Mouse (Mus musculus) neural tube, embryonic 10.5 days (tissue): ENCODE measurements around the gene Gpr179.

Experiments
- DNase-seq: peaks from one replicate; pipeline ENCODE4 v3.0.0-alpha.2; 2017; ENCODE audit warnings: low spot score; ENCODE audit errors: extremely low spot score

The Gpr179 gene

DNA sequence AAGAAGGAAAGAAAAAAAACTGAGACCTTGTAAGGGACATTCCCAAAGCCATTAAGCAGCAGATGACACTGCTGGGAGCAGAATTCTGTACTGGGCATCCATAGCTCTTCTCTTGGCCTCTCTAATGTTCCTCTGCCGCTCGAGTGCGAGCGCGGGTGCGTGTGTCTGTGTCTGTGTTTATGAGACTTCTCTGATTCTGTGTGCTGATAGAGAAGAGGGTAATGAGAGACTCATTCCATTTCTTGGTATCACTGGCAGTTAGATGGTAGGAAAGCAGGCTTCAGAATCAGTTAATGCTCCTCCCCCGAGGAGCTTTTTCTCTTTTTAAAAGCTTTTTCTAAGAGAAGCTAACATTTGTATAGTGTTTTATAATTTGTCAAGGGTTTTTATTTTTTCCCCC is 3.4 kb upstream of the Gpr179 start:
- no peak for DNase-seq

DNA sequence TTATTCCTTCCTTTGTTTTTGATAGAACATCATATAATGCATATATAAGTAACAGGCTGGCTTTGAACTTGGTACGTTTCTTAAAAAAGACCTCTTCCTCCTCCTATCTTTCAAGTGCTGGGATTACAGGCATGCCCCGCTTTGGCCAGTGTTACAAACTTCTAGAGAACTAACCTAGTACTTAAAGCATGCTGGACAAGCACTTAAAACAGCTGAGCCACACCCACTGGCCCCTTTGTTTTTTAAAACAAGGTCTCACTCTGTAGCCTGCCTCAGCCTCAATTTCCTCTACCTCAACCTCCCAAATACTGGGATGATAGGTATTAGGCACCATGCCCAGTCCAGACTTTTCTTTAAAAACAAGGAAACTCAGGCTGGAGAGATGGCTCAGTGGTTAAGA is 2.8 kb upstream of the Gpr179 start:
- no peak for DNase-seq

- DNase-seq: no peak
Observed at GRCm38 (mm10) chr11:97352935-97353597, 1.2 kb upstream of the Gpr179 start.

GRCm38 (mm10) chr11:97350035-97350434 is 1.8 kb downstream of the Gpr179 start:
- peak; percentile 52 for DNase-seq

DNA sequence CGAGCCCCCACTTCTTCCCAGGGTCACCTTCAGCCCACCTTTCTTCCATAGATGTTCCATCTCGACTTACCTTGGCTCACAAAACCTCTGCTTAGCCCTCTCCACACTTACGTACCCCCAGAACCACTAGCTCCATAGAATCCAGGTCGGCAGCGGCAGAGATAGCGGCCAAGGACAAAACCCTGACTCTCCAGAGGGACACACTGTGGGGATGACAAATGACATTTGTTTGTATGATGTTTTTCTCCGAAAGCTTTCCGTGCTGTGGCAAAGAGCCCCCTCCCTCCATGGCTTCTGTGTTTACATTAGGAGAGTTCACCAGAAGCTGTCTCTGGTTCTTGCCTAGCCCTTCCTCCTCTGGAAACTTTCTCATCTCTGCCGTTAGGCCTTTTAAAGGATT is 4.6 kb downstream of the Gpr179 start:
- DNase-seq: no peak

GRCm38 (mm10) chr11:97346383-97346782 is 5.5 kb downstream of the Gpr179 start:
- DNase-seq: no peak

- DNase-seq: no peak
Observed at GRCm38 (mm10) chr11:97345446-97345845, 6.4 kb downstream of the Gpr179 start.

- DNase-seq: no peak
Observed at GRCm38 (mm10) chr11:97343619-97344018, 8.3 kb downstream of the Gpr179 start.

GRCm38 (mm10) chr11:97343175-97343574 is 8.7 kb downstream of the Gpr179 start:
- DNase-seq: no peak

GRCm38 (mm10) chr11:97338977-97339315 is 12.9 kb downstream of the Gpr179 start:
- no peak for DNase-seq

- DNase-seq: no peak
Observed at GRCm38 (mm10) chr11:97338302-97338976, 13.4 kb downstream of the Gpr179 start.

GRCm38 (mm10) chr11:97337363-97337762 is 14.5 kb downstream of the Gpr179 start:
- no peak for DNase-seq

- DNase-seq: no peak
Observed at GRCm38 (mm10) chr11:97336751-97337345, 15.0 kb downstream of the Gpr179 start.

GRCm38 (mm10) chr11:97336238-97336637 is 15.6 kb downstream of the Gpr179 start:
- DNase-seq: no peak

- DNase-seq: no peak
Observed at GRCm38 (mm10) chr11:97334400-97334799, 17.5 kb downstream of the Gpr179 start.

- no peak for DNase-seq
Observed at GRCm38 (mm10) chr11:97333896-97334295, 18.0 kb downstream of the Gpr179 start.

DNA sequence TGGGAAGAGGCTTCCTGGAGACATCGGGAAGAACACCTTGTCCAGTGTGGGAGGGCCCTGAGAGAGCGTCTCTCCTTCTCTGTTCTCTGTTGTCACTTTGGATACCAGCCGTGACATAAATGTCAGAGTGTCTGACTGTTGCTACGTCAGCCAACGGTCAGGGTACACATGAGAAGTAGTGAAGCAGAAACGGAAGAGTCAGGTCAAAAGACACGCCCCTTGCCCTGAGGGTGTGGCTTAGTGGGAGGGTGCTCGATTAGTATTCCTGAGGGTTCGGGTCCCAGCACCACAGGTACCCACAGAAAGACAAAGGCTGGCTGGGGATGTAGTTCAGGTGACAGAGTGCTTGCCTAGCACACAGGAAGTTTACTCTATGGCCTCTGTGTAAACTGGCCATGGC is 18.8 kb downstream of the Gpr179 start:
- no peak for DNase-seq

DNA sequence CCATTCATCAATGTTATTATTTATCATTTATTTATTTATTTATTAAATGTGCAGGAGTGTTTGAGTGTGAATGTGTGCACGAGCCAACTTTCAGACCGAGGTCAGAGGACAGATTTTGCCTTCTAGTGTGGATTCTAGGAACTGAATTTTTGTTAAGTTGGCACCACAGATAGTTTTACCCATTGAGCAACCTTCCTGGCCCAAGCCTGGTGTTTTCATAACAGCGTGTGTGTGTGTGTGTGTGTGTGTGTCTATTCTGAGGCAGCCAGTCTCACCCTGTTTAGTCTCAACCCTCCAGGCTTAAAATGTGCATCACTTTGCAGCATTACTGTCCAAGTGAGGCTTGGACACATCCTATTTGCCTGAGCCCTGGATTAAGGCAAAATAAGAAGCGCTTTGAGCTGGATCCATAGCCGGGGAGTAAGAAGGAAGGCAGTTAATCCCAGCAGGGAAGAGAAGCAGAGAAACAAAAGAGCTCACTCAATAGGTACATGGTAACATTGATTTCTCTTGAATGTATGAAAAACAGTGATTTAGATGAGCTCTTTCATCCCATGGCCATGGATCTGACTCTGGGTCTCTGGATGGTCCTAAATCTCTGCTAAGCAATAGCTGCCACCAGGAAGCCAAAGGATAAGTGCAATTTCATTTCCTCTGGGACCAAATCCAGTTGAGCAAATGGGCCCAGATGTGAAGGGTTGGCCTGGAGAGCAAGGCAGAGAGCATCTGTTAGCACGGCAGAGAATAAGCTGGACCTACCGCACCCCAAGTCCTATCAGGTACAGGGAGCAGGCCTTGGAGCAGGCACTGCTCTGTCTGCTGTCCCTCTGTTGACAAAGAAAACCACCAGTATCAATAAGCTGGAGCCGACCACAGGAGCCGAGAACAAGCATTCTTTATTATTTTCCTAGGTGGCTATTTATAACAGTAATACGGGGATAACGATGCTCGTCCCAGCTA is 20.4 kb downstream of the Gpr179 start:
- no peak for DNase-seq

DNA sequence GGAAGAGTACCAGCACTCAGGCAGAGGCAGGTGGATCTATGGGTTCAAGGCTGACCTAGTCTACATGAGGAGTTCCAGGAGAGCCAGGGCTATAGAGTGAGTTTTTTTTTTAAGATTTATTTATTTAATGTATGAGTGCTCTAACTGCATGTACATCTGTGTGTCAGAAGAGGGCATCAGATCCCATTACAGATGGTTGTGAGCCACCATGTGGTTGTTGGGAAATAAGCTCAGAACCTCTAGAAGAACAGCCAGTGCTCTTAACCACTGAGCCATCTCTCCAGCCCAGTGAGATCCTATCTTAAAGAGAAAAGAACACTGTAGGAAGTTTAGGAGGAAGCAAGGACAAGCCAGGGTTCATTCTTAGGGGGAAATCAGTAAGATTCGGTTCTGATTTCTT is 21.6 kb downstream of the Gpr179 start:
- DNase-seq: no peak

GRCm38 (mm10) chr11:97328148-97328547 is 23.7 kb downstream of the Gpr179 start:
- DNase-seq: peak; percentile 71

DNA sequence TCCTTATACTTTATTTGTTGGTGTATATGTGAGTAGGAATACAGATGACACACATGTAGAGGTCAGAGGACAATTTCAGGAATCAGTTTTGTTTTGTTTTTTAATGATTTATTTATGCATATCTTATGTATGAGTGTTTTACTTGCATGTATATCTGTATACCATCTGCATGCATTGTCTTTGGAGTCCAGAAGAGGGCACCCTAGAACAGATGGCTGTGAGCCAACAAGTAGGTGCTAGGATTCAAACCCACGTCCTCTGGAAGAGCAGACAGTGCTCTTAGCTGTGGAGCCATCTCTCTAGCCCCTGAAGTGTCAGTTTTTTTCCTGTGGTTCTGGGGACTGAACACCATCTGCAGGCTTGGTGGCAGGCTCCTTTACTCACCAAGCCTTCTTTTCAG is 26.7 kb downstream of the Gpr179 start:
- DNase-seq: no peak
